Mouse (Mus musculus) adrenal gland, postnatal 4 days (tissue): ENCODE results near the gene Thada. TPM values are rescaled to one million over a fixed set of nuclear protein-coding genes. Genes with fewer than 3 reads are reported as not detected.
"Not testable (repeated sequence)": the region's sequence is repeated elsewhere in the genome, so short reads cannot be mapped to it uniquely, and the experiment has no call there.

Experiments
- DNase-seq, 2 experiments: peaks; one replicate each; pipeline ENCODE4 v3.0.0; 2021 to 2022; ENCODE audit warnings: low spot score in 2 of 2, mixed read lengths in 2 of 2
- total RNA-seq, 2 experiments: library from RNA; stranded (reverse); gene quantifications; 2 replicates each; pipeline ENCODE4 v1.2.3; 2021

Thada gene
- total RNA-seq, 2 experiments from 2014 or later = 18.2 to 20.7 TPM

- DNase-seq = no peak
Measured at GRCm38 (mm10) chr17:84233758-84234157, 232.2 kb downstream of the Thada start.

GRCm38 (mm10) chr17:84231361-84231760 is 234.6 kb downstream of the Thada start:
- DNase-seq = no peak

- DNase-seq = no peak
Measured at GRCm38 (mm10) chr17:84228223-84228622, 237.8 kb downstream of the Thada start.

DNA sequence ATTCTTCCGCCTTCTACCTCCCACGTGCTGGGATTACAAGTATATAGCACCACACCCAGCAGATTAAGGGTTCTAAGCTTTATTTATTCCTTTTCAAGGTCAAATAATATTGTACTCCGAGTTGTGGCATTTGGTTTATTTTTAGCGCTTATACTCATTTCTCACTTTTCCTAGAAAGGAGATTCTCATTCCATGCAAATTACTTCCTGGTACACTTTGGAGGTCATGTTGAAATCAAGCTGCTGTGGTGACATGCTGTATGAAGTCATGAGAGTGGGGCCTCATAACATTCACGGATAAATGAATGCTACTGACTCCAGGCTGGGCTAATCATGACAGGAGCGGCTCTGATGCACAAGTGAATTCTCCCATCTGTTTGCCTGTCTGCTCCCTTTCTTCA is 239.3 kb downstream of the Thada start:
- no peak for DNase-seq

GRCm38 (mm10) chr17:84226231-84226630 is 239.8 kb downstream of the Thada start:
- no peak for DNase-seq

DNA sequence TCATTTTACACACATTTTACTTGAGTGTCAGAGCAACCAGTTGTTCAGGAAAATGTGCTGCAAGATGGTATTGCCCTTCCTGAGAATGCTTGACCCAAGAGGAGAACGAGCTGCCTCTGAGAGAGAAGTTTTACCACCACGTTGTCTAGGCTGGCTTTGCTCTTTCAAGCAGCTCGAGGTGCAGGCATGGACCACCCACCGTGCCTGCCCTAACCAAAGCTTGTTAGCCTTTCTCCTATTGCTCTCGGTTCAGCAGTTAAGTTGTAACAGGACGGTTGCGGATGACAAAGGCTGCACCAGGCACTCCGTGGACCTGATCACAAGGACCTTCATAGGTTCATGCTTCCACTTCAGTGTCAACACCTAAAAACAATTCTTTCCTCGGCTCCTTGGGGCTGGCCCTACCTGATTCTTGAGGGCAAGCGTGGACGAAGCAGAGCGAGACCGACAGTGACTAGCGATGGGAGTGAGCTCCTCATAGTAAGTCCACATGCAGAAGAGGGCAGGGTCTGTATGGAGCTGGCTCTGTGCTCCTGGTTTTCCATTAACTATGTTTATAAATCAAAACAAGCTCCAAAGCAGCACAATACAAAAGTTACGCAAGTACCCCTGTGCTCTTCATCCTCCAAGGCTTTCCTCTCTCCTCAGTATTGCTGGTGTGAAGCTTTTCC is 241.7 kb downstream of the Thada start:
- no peak for DNase-seq

- not testable (repeated sequence) for DNase-seq
Measured at GRCm38 (mm10) chr17:84218841-84219240, 247.2 kb downstream of the Thada start.

DNA sequence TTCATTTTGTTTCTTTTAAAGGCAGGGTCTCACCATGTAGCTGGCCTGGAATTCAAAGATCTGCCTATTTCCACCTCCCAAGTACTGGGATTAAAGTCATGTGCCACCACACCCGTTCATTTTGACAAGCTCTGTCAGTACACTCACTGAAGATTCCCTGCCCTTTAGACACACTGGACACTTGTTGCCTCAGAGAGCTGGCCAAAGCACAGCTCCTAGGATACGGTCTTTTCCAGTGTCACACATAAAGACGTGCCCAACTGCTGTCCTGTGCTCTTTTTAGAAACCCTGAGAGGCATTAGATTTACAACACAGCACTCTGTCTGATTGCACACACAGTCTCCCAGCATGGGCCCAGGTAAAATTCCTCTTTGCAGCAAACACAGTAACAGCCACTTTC is 248.3 kb downstream of the Thada start:
- no peak for DNase-seq

- DNase-seq = no peak
Measured at GRCm38 (mm10) chr17:84215264-84215960, 250.6 kb downstream of the Thada start.

DNA sequence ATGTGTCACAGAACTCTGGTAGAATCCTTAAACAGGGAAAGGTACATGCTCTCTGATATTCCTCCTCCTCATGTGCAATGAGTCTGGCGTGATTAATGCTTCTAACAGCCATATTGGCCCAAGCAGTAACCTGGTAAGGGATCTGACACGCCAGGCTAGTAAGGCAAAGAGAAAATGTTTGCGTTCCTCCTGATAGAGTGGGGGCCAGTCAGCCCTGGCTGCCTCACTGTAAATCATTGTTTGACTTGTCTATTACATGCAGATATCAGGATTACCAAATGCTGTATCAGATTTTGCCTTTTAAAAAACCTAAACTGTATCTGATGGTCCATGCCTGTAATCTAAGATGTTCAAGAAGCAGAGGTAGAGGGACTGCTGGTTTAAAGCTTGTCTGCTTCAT is 252.5 kb downstream of the Thada start:
- DNase-seq = no peak

DNA sequence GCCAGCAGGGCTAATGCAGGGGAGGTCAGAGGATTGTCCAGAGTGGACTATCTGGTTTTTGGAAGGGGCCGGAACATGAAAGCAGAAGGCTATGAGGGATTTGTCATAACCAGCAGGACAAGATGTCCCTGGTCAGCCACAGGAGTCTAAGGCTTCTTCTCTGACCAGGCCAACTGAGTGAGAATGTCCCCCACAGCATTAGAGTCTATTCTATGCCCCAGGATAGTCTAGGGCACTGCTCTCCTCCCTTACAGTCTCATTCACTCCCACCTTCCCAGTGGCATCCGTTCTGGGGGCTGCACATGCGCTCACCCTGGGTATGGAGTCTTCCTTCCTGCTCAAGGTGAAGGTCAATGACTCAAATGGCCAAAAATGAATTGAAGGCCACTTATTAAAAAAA is 258.4 kb downstream of the Thada start:
- DNase-seq = no peak

DNA sequence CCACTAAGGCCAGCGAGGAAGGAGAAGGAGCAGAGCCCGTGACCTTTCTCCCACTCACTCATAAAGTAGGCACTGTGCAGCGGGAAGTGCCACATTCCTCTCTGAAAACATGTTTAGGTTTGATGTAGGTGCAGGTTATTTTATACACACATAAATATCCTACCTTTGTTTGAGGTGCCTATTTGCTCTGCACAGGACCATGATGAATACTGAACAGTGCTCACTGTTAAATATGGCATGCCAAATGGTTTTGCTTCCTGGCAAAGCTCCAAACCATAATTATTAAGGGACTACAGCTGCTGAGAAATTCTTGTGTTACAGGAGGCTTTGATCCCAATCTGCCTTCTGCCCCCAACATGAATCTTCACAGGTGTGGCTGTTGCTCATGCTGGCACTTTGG is 259.8 kb downstream of the Thada start:
- DNase-seq = no peak

- DNase-seq = no peak
Measured at GRCm38 (mm10) chr17:84204962-84205361, 261.0 kb downstream of the Thada start.

GRCm38 (mm10) chr17:84203340-84203739 is 262.7 kb downstream of the Thada start:
- DNase-seq = no peak

- DNase-seq = no peak
Measured at GRCm38 (mm10) chr17:84201183-84201582, 264.8 kb downstream of the Thada start.

DNA sequence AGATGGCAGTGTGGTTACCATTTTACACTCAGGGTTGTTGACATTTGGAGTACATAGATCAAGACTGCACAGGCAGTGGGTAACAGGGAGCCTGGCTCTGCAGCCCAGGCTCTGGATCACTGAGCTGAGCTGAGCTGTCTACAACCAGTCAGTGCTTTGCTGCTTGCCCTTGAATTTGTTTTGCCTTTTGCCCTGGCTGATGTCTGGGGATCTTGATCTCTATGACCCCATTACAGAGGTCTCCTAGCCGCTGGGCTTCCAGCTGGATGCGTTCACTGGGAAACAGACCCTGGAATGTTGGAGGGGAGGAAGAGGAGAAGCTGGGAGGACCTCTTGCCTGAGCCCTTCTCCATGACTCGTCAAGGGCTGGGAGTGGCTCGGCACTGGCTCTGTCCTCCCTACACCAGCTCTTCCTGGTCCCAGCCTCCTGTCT is 268.1 kb downstream of the Thada start:
- no peak for DNase-seq

- no peak for DNase-seq
Measured at GRCm38 (mm10) chr17:84196329-84196728, 269.7 kb downstream of the Thada start.

- no peak for DNase-seq
Measured at GRCm38 (mm10) chr17:84195835-84196234, 270.2 kb downstream of the Thada start.

- no peak for DNase-seq
Measured at GRCm38 (mm10) chr17:84195003-84195395, 271.0 kb downstream of the Thada start.

GRCm38 (mm10) chr17:84194282-84195002 is 271.6 kb downstream of the Thada start:
- DNase-seq = no peak

- DNase-seq = no peak
Measured at GRCm38 (mm10) chr17:84193411-84193810, 272.6 kb downstream of the Thada start.

DNA sequence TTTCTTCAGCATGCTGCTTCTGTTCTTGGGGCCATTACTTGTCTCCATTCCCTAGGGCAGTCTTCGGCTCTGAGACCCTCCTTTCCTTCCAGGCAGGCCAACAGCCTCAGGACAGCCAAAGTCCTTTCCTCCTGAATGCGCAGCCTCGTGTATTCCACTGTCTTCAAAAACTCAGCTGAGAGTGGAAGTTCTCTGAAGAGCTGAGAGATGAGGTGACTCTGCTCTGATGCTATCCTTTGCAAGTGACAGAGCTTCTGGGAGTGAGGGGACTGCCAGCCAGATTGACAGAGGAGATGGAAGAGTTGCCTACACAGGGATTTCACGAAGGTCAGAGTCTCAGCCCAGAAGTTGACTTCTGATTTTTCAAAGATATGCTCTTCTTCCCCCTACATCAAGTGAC is 274.1 kb downstream of the Thada start:
- DNase-seq = no peak
